Mouse (Mus musculus) neural tube, embryonic 12.5 days (tissue): ENCODE measurements around the gene Pknox1. TPM values are rescaled to one million over a fixed set of nuclear protein-coding genes. Genes with fewer than 3 reads are reported as not detected.

ENCODE experiments used
- ATAC-seq: fragments of 200-750 bp; cut with Nextera tagmentation; 2 replicates; pipeline ENCODE4 v1.8.0; 2017; ENCODE audit warnings: low read depth, mild to moderate bottlenecking, moderate TSS enrichment, moderate library complexity; ENCODE audit not compliant: low FRiP score
- H3K27ac ChIP-seq: fragments of 300-500 bp; sonication (generic); 2 replicates; pipeline ENCODE4 v1.5.1; 2016
- H3K27me3 ChIP-seq: fragments of 300-500 bp; sonication (generic); replicated peaks from 2 replicates; pipeline ENCODE4 v1.6.1; 2016; ENCODE audit warnings: mild to moderate bottlenecking
- H3K36me3 ChIP-seq: fragments of 300-500 bp; sonication (generic); 2 replicates; pipeline ENCODE4 v1.6.1; 2016; ENCODE audit warnings: mild to moderate bottlenecking
- H3K4me1 ChIP-seq: fragments of 300-500 bp; sonication (generic); 2 replicates; pipeline ENCODE4 v1.6.1; 2016
- H3K4me2 ChIP-seq: fragments of 300-500 bp; sonication (generic); replicated peaks from 2 replicates; pipeline ENCODE4 v1.6.1; 2016; ENCODE audit warnings: mild to moderate bottlenecking
- H3K4me3 ChIP-seq: fragments of 300-500 bp; sonication (generic); 2 replicates; pipeline ENCODE4 v1.5.1; 2016
- H3K9ac ChIP-seq: fragments of 300-500 bp; sonication (generic); 2 replicates; pipeline ENCODE4 v1.6.1; 2016; ENCODE audit warnings: mild to moderate bottlenecking
- H3K9me3 ChIP-seq: fragments of 300-500 bp; sonication (generic); 2 replicates; pipeline ENCODE4 v1.6.1; 2016; ENCODE audit warnings: mild to moderate bottlenecking
- WGBS: fragments of 180-500 bp; shearing (Covaris S2); methylation state at CpG from one replicate; pipeline ENCODE4 v1.1.7; 2016; 5-methylcytosine and 5-hydroxymethylcytosine counted together
- microRNA-seq: library from miRNA; unstranded; fragments of <30 nt; microRNA quantifications from one replicate; pipeline ENCODE4, GENCODE M21; 2017
- polyA plus RNA-seq: library from polyadenylated mRNA; unstranded; fragments of >200 nt; fragmentation: Nextera tagmentation; extraction: Ambion mirVana; gene quantifications from 2 replicates; pipeline ENCODE4 v1.2.1, GENCODE M21; 2016

Pknox1 gene
- polyA plus RNA-seq, 1 experiment from 2014 or later, result 45.2 TPM

DNA sequence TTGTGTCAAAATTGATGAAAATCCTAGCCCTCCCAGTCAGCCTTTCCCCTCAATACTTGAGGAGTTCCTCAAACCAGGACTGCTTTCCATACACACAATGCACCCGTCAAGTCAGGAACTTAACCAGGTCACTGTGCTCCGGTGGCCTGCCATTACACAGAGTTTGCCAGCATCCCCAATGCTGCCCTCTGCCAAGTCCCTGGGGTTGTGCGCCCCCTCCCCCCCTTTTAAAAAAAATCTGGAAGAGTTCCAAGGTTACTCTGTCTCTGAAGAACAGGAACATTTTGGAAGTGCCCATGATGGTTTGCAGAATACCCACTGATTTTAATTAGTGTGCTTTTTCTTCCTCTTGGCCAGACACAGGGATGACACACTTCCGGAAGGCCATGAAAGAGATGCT, 75.1 kb downstream of the Pknox1 start:
- WGBS, result 61% methylated on average over 4 of the region's 4 CpGs
- no peaks in the 10 kb centered on the region for H3K36me3 ChIP-seq
- H3K27ac ChIP-seq, result no peak overlapping the region
- H3K9ac ChIP-seq, result no peak overlapping the region
- peaks cover 17% of the 10 kb centered on the region for H3K4me1 ChIP-seq
- peaks cover 31% of the 10 kb centered on the region for H3K27me3 ChIP-seq
- H3K9me3 ChIP-seq, result no peaks in the 10 kb centered on the region
- no peak for ATAC-seq
- no peak overlapping the region for H3K4me3 ChIP-seq
- H3K4me2 ChIP-seq, result no peak overlapping the region

DNA sequence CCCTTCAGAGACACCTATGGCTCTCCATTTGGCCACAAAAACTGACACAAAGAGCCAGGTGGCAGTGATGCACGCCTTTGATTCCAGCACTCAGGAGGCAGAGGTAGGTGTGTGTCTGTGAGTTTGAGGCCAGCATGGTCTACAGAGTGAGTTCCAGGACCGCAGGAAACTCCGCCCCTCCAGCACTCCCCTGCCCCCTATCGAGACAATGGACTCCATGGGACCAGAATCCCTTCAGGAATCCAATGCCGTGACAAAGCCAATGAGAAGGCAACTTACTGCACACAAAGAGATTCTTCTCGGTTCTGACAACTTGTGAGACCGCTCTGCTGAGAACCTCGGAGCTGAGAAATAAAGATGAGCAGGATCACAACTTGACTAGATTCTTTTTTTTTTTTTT, 77.8 kb downstream of the Pknox1 start:
- no peak overlapping the region for H3K9ac ChIP-seq
- no peak for ATAC-seq
- no peaks in the 10 kb centered on the region for H3K9me3 ChIP-seq
- H3K27me3 ChIP-seq, result peaks cover 6% of the 10 kb centered on the region; the same call in 1 of the 2 replicates
- H3K27ac ChIP-seq, result no peak overlapping the region
- H3K4me3 ChIP-seq, result no peak overlapping the region
- no peak overlapping the region for H3K4me2 ChIP-seq
- H3K4me1 ChIP-seq, result peaks cover 1% of the 10 kb centered on the region
- 46% methylated on average over 8 of the region's 8 CpGs for WGBS
- peaks cover 20% of the 10 kb centered on the region for H3K36me3 ChIP-seq

DNA sequence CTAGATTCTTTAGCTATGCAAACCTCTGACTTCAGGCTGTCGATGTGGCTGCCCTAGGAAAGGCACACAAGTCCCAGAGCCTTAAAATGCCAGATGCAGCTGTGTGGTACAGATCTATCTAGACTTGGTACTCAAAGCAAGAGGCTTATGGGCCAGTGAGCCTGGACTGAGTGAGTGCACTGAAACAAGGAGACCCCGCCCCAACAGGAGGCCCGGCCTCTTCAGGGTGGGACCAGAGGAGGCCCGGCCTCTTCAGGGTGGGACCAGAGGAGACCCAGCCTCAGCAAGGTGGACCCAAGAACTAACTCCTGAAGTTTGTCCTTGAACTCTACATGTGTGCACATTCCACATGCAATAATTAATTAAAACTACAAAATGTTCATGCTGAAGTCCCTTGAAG, 78.4 kb downstream of the Pknox1 start:
- no peaks in the 10 kb centered on the region; the same call in 1 of the 2 replicates for H3K4me1 ChIP-seq
- no peaks in the 10 kb centered on the region for H3K9me3 ChIP-seq
- peaks cover 26% of the 10 kb centered on the region for H3K36me3 ChIP-seq
- 67% methylated on average over 4 of the region's 4 CpGs for WGBS
- no peak overlapping the region for H3K27ac ChIP-seq
- no peak overlapping the region for H3K4me3 ChIP-seq
- ATAC-seq, result no peak
- no peak overlapping the region for H3K9ac ChIP-seq
- peaks cover 4% of the 10 kb centered on the region; the same call in 1 of the 2 replicates for H3K27me3 ChIP-seq
- no peak overlapping the region for H3K4me2 ChIP-seq

DNA sequence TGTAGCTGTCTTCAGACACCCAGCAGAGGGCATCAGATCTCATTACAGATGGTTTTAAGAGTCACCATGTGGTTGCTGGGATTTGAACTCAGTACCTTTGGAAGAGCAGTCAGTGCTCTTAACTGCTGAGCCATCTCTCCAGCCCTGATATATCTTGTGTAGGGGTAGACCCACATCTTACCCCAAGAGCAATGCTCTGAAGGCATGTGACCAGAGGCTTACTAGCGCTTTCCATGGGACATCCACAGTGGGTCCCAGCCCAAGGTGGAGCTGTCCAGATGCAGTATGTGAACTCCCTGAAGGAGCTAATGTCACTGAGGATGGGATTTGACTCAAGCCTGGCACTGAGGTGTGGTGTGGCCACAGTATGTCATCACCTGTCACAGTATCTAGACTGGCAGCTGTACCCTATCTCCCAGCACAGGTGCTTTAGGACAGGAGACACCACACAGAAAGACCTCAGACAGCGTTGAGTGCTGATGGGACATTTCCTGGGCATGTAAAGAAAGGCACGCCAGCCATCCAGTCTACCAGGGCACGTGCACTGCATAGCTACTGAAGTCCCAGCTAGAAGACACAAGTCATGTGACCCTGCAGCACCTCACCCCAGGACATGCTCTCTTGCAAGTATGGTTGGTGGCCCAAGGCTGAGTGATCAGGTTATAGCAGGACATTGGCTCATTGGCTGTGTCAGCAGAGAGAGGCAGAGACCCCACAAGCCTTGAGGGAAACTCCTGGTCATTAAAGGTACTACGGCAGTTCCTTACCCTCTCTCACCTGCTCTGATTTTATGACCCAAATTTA, 81.9 kb downstream of the Pknox1 start:
- WGBS, result 96% methylated on average over 5 of the region's 5 CpGs
- no peaks in the 10 kb centered on the region for H3K4me1 ChIP-seq
- peaks cover 61% of the 10 kb centered on the region for H3K36me3 ChIP-seq
- H3K4me3 ChIP-seq, result no peak overlapping the region
- H3K27me3 ChIP-seq, result no peaks in the 10 kb centered on the region
- no peak for ATAC-seq
- H3K9ac ChIP-seq, result no peak overlapping the region
- no peaks in the 10 kb centered on the region for H3K9me3 ChIP-seq
- no peak overlapping the region for H3K27ac ChIP-seq
- H3K4me2 ChIP-seq, result no peak overlapping the region

DNA sequence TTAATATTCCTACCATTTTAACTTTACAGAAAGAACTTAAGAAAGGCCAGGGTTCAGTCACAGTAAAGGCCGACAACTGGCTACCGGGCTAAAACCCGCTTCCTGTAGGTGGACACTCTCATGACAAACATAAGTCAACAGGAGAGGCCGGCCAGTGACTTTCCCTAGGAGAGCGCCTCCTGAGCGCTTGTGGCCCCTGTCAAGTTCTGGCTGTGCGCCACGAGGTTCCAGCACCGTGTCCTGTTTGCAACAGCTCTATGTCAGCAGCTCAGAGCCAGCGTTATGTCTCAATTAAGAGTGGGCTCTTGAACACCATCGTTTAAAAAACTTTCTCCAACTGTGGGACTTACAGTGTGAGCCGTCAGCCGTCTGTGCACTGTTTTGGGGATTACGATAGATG, 87.6 kb downstream of the Pknox1 start:
- H3K4me3 ChIP-seq, result no peak overlapping the region
- ATAC-seq, result no peak
- peaks cover 85% of the 10 kb centered on the region for H3K36me3 ChIP-seq
- H3K9me3 ChIP-seq, result no peaks in the 10 kb centered on the region
- peaks cover 2% of the 10 kb centered on the region for H3K4me1 ChIP-seq
- H3K27me3 ChIP-seq, result no peaks in the 10 kb centered on the region
- WGBS, result 92% methylated on average over 14 of the region's 14 CpGs
- no peak overlapping the region for H3K9ac ChIP-seq
- no peak overlapping the region for H3K4me2 ChIP-seq
- H3K27ac ChIP-seq, result no peak overlapping the region

DNA sequence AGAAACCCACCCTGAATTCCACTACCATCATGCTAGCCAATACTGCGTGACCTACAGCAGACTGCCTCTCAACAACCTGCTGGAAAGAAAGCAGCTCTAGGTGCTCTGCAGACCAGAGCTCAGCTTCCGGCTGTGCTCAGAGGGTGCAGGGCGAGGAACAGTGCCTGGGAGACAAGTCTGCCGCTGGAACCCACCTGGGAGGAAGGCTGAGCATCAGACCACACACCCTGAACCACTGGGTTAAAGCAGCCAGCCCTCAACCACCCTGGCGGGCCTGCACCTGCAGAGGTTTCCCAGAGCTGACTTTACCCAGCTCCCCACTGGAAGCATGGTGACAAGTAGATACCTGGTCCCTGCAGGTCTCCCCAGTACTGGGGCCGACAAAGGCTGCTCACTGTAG, 88.7 kb downstream of the Pknox1 start:
- Histone ChIP-seq H3K4me1 (peaks cover 8% of the 10 kb centered on the region), H3K9ac (no peak overlapping the region), H3K27ac (no peak overlapping the region), H3K9me3 (no peaks in the 10 kb centered on the region), H3K4me2 (no peak overlapping the region), H3K36me3 (peaks cover 74% of the 10 kb centered on the region), H3K4me3 (no peak overlapping the region), H3K27me3 (no peaks in the 10 kb centered on the region)
- no peak for ATAC-seq
- 86% methylated on average over 6 of the region's 6 CpGs for WGBS

DNA sequence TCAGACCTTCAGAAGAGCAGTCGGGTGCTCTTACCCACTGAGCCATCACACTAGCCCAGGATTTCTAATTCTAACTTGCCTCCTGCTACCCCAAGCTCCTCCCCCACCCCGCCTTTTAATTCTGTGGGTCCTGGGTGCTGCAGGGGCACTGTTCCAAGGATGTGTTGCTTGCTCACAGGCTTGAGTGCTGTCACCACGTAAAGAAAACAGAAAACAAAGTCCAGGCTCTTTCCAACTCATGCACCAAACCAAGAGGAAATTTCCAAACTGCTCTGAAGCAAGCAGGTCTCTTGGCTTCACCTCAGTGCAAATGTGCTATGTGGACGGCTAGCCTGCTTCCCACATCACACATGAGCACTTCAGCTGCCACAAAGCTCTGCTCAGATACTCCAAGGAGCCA, 90.8 kb downstream of the Pknox1 start:
- Histone ChIP-seq H3K27ac (no peak overlapping the region), H3K9me3 (no peaks in the 10 kb centered on the region), H3K4me2 (no peak overlapping the region), H3K9ac (no peak overlapping the region), H3K36me3 (peaks cover 53% of the 10 kb centered on the region), H3K4me3 (no peak overlapping the region), H3K4me1 (peaks cover 13% of the 10 kb centered on the region), H3K27me3 (no peaks in the 10 kb centered on the region)
- 85% methylated on average over 4 of the region's 4 CpGs for WGBS
- no peak for ATAC-seq

DNA sequence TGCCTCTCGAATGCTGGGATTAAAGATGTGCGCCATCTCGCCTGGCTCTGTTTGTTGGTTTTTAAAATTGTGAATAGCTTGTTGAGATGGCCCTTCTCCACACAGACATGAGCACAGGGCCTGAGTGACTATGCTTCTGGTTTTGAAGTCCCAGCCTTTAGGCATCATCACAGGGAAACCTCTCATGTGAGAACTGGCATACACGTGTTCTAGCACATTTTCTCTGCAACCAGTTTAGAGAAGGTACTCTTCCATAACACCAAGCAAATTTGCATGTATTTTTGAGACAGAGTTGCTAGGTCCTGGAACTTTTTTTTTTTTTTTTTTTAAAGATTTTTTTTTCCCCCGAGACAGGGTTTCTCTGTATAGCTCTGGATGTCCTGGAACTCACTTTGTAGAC, 92.1 kb downstream of the Pknox1 start:
- Histone ChIP-seq H3K27ac (no peak overlapping the region), H3K4me2 (no peak overlapping the region; the same call in 1 of the 2 replicates), H3K9me3 (no peaks in the 10 kb centered on the region), H3K9ac (no peak overlapping the region), H3K27me3 (no peaks in the 10 kb centered on the region), H3K4me3 (no peak overlapping the region), H3K4me1 (peaks cover 13% of the 10 kb centered on the region), H3K36me3 (peaks cover 40% of the 10 kb centered on the region)
- 89% methylated on average over 5 of the region's 5 CpGs for WGBS
- no peak for ATAC-seq

Small RNA genes lying within 50 kb of the gene (microRNA-seq; reads per million reads assigned to microRNA genes)
- gene Gm24970, result not detected

Other genes starting within 250 kb of the Pknox1 start
- gene Pde9a, start 178.5 kb upstream of the Pknox1 start, polyA plus RNA-seq, result 35.2 and 42.7 TPM in 2 replicates
- 36.4 and 38.4 TPM in 2 replicates for gene Wdr4, start 44.8 kb upstream of the Pknox1 start, polyA plus RNA-seq
- gene Ndufv3, start 44.6 kb upstream of the Pknox1 start, polyA plus RNA-seq, result 314 and 332 TPM in 2 replicates
- 2.9 and 3.3 TPM in 2 replicates for gene Cbs, start 72.5 kb downstream of the Pknox1 start, polyA plus RNA-seq
- 305 and 307 TPM in 2 replicates for gene U2af1, start 94.2 kb downstream of the Pknox1 start, polyA plus RNA-seq
- gene Cryaa, start 113.1 kb downstream of the Pknox1 start, polyA plus RNA-seq, result not detected in 2 replicates